Mouse (Mus musculus) embryo, embryonic 11 days (tissue): Measurements from ENCODE around the gene Dop1b.
A peak's percentile ranks its signal among the peaks of the same experiment; 100 is the strongest.

Source experiments
- DNase-seq: peaks from one replicate; pipeline ENCODE4 v3.0.0-alpha.2; 2015

Gene Dop1b

DNA sequence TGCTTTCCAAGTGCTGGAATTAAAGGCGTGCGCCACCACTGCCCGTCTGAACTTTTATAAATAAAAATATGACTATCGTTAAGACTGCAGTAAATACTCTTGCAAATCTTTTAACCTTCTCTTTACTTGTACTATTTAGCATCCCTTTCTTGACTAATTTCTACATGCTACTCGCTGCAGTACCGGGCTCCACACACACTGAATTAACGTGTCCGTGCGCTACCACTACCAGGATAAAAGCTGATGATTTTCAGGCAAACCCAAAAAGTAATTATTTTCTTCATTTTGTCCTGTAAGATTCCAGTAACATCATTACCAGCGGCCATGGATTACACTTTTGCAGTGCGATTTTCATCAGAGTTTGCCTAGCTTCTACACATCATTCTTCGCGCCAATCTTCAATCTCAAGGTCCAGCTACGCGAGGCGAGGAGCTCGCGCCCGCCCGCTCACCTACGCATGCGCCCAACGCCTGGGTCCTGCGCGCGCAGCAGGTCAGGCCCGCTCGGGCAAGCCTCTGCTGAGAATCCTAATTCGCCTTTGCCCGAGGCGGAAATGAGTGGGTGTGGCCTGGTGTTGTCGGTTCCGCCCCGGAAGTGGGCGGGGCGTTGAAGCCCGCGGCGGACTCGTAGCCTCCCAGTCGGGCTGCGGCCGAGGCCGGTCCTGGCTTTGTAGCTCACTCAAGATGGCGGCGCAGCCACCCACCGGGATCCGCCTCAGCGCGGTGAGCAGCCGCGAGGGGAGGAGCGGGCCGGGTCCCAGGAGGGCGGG is 120.1 kb downstream of the Dop1b start, which contains the start of gene Morc3:
Gene Morc3, plus strand, starts transcription at position 495 of the 769 bp plus-strand sequence.
- peak; percentile 100 for DNase-seq

DNA sequence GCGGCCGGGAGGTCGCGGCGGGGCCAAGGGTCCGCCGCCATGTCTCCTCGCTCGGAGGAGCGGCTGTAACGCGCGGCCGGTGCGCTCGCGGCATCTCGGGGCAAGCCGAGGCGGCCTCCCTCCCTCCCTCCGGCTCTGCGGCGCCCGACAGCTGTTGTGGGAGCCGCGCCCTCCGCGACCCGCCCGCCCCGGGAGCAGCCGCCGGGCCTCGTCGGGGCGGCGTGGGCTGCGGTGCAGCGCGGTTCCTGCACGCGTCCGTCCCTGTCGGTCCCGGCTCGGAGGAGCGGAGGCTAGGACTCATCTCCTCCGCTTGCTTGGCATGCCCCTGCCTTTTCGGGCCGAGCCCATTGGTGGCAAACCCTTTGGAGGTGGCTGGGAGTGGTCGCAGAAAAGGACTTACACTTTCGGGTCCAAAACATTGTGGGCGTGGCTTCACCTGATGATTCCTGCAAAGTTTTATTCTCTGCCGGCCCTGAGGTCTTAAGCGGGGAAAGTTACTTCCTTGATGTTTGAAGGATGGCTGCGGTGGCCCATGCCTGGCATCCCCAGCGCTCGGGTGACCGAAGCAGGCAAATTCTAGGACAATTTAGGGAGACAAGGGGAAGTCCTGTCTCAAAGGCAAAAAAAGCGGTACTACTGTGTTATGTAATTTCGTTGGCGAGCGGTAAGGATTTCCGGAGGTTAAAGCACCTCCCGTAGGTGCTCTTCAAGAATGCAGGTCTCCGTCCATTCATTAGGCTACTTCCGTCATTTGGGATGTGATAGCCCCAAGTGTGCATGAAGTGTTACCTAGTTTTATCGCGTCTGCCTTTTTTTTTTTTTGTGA is 121.0 kb downstream of the Dop1b start:
- DNase-seq, result peak; percentile 65

DNA sequence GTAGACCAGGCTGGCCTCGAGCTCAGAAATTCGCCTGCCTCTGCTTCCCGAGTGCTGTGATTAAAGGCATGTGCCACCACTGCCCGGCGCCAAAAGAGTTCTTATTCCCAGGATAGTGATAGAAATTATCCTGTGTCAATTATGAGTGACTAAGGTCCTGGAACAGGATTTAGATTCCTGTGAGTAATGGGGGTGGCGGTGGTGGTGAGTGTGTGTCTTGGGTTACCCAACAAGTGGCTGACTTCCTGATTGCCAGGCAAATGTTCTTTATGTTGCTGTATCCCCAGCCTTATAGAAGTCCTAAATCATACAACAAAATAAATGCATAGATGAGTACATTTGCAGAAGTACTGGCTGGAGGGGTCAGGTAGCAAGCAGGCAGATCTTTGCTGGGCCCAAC is 121.8 kb downstream of the Dop1b start:
- DNase-seq, result no peak

DNA sequence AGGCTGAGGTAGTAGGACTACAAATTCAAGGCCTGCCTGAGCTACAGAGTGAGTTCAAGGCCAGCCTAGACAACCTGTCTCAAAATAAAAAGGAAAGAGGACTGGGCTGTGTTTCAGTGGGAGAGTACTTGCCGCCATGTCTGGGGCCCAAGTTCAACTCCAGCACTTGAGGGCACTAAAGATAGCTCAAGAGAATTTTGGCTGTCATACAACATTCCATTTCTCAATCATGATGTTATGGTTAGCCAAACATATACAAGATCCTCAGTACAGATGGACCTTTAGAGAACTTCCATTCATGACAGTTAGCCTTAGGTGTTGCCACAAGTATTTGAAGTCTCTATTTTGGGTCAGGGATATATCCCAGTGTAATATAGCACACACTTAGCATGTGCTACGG is 122.4 kb downstream of the Dop1b start:
- no peak for DNase-seq

DNA sequence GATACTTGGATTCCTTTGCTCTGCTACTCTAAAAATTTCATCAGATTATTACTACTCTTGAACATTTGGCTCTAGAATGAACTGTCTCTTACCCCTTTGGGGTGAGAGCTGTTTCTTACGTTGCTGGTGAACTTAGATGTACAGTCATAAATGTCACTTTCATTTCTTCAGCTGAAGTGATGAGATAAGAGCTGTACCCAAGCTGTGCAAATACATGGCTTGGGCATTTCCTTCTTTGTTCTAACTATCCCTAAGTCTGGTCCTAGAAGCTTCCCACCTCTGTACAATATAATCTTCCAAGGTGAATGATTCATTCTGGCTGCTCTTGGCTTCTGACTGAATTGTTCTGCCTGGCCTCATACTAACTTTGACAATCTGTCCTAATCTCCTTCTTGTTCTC is 127.3 kb downstream of the Dop1b start:
- DNase-seq, result no peak

DNA sequence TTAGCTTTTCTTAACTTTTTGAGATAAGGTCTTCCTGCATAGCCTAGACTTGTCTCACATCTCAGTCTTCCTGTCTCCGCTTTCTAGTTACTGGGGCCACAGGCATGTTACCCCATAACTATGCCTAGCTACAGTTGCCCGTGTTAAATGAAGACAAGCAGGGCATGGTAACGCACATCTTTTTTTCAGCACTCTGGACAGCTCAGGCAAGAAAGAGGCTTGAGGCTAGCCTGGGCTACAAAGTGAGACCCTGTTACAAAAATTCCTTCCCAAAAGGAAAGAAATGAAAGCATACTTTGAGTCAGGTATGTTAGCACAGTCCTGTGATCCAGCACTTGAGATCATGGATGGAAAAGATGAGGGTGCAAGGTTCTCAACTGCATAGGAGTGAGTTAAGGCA is 138.8 kb downstream of the Dop1b start:
- peak; percentile 11 for DNase-seq

DNA sequence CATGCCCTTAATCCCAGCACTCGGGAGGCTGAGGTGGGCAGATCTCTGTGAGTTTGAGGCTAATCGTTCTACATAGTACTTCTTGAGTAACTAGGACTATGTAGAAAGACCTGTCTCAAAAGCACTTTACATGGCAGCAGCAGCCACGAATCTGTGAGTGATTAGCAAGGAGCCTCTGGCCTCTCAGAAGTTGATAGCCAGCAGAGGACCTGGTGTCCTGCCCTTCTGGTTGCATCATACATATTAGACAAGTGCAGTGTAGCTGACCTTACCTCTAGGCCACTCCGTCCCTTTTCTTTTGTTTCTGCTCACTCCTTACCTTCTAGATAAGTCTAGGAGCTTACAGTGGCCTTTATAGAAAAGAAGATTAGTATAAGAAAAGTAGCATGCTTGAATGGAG is 148.3 kb downstream of the Dop1b start:
- DNase-seq, result no peak
